Mouse (Mus musculus): Measurements from ENCODE around the gene Rab22a.
"Not testable (repeated sequence)": the region's sequence is repeated elsewhere in the genome, so short reads cannot be mapped to it uniquely, and the experiment has no call there.

The Rab22a gene

DNA sequence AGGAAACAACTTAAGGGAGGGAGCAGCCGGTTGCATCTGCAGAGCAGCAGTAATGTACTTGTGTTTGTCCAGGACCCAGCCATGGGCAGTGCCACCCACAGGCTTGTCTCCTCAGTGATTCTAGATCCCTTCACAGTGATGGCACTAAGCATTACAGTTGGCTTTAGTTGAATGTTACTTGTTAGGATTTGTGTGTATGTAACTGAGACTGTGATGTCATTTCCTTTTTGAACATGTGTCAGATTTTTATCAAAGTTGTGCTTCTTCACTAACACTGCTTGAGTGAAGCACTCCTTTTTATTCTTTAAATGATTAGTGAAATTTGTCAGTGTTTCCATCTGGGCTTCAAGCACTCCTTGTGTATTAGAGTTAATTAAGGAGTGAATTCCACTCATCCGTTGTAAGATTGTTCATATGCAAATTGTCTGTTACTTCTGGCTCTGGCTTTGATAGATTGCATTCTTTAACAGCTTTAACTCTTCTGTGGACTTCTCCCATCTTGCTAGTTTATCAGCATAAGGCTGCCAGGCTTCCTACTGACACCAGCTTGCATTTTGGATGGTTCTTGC is 12.9 kb downstream of the Rab22a start:
- DNase-seq, result no peak

GRCm38 (mm10) chr2:173673469-173673868 is 13.9 kb downstream of the Rab22a start:
- DNase-seq, result no peak

DNA sequence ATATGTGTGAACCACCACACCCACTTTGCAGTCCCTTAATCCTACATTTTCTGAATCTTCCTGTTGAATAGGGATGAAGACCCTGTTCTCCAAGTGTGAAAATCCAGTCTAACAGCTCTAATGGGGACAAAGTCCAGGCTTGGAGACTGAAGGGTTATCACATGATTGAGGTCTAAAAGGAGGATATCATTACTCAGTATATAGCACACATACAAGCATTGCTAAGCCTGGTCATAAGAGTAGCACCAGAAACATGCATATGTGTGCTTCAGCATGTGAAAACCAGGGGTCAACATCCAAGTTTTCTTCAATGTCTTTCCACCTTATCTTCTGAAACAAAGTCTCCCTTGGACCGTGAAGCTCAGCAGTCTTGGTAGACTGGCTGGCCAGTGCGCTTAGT is 19.0 kb downstream of the Rab22a start:
- no peak for DNase-seq

DNA sequence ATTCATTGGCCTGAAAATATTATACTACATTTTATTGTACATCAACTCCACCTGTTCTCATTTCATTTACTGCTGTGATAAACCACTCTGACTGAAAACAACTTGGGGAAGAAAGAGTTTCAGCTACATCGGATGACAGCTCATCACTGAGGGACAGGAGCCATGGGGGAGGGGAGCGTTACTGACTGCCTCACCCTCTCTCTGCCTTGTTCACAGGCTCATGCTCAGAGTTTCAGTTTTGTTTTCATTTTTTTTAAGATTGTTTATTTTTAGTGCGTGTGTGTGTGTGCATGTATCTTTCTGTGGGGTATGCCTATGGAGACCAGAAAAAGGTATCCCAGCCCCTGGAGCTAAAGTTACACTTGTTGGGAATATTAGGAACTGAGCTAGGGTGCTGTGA is 19.7 kb downstream of the Rab22a start:
- DNase-seq, result peak; percentile 34

DNA sequence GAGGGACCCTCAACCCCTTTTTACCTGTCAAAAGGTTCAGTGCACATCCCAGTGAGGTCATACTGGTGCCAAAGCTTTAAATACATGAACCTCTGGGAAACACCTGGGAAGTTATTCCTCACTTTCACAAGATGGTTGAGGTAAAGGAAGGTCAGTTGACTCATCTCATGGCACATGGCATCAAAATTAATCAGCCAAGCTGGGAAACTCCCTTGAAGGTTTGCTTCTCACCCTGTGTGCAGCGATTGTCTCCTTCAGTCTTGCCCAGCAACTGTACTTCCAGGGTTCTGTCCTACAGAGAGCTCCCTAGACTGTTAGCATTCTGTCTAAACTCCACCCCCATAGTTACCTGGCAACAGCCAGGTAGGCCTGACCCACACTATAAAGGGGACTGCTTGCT is 20.6 kb downstream of the Rab22a start:
- DNase-seq, result no peak

DNA sequence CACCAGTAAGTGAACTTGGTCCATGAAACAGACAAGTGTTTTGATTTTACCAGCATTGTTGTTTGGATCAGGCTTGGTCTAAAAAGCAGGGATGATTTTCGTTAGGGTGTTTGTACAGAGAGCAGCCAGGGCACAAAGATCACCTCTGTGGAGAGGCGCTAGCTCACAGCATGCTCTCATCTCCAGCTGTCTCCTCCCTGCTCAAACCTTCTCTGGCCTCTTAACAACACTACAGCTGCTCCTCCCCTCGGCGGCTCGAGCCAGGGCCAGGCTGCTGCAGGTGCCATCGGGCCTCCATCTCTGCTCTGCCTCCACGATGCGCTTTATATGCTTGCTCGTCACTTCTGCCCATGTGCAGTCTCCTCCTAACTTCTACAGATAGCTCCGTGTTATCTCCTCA is 23.2 kb downstream of the Rab22a start:
- no peak for DNase-seq

- no peak for DNase-seq
Measured at GRCm38 (mm10) chr2:173685781-173686361, 26.3 kb downstream of the Rab22a start.

GRCm38 (mm10) chr2:173687363-173687762 is 27.8 kb downstream of the Rab22a start:
- no peak for DNase-seq

GRCm38 (mm10) chr2:173689835-173690234 is 30.3 kb downstream of the Rab22a start:
- DNase-seq, result peak; percentile 34

- no peak for DNase-seq
Measured at GRCm38 (mm10) chr2:173691748-173692147, 32.2 kb downstream of the Rab22a start.

- peak; percentile 37 for DNase-seq
Measured at GRCm38 (mm10) chr2:173692693-173693092, 33.1 kb downstream of the Rab22a start.

DNA sequence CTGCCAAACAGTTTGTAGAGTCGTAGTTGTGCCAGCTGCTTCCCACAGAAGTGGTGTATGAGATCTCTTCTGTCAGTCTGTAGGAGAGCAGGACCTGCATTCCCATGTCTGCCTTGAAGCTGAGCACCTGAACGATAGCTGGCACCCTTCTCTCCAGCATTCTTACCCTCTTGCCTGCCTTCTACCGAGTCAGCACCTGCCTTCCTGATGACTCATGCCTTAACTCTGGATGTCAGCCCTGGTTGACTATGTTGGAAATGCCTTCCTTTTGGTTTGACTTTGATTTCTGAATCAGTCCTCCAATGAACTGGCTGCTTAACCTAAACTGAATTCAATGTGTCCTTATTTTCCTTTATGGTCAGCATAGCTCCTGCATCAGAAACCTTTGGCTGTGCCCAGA is 39.3 kb downstream of the Rab22a start:
- no peak for DNase-seq

DNA sequence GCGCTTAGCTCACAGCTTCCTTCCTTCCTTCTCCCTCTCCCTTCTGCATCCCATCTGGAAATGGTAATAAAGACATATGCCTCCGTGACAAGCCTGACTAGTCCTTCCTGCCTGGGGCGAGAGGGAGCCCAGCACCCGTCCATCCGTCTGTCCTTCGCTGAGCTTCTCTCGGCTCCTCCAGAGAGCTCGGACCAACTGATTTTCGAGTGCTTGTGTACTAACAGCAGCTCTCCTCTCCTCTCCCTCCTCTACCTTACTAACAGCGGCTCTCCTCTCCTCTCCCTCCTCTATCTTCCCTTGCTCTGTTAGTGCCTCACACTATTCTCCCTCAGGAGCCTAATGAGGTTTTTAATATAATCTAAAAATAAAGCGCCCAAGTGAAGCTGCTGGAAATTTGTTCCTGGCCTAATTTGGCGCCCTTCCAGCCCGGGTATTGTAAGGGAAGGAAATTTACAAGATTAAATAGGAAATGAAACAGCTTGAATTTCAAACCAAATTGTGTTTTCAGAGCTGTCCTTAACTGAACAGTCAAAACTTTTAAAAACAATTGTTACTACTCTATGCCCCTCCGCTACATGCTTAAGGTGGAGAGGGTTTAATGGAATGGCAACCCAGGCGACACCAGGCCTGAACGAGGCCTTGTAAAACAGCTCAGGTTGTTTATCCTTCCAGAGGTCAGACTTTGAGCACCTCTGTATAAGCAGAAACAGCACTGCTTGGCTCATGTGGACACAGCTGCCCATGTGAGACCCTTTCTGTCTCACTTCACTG is 42.7 kb downstream of the Rab22a start:
- peak; percentile 31 for DNase-seq

DNA sequence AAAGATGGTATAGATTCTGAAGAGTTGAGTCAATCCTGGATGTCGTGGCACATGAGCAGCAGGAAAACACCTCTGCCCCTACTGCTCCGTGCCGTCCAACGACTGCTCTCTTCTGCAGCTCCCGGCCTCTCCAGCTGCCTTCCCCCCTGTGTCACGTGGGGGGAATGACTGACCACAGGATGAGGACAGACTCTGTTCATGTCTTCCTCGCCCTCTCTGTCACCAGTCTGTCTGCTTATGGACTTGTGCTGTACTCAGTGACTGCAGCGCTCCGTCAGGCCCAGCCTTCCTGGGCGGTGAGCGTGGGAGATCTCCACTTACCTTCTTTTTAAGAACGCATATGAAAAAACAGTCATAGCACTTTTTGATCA is 43.3 kb downstream of the Rab22a start:
- DNase-seq, result no peak

GRCm38 (mm10) chr2:173705827-173706551 is 46.4 kb downstream of the Rab22a start:
- DNase-seq, result no peak

DNA sequence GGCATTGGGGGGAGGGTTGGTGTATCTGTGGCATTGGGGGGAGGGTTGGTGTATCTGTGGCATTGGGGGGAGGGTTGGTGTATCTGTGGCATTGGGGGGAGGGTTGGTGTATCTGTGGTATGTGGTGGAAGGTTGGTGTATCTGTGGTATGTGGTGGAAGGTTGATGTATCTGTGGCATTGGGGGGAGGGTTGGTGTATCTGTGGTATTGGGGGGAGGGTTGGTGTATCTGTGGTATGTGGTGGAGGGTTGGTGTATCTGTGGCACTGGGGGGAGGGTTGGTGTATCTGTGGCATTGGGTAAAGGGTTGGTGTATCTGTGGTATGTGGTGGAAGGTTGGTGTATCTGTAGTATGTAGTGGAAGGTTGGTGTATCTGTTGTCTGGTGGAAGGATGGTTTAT is 48.1 kb downstream of the Rab22a start:
- not testable (repeated sequence) for DNase-seq

DNA sequence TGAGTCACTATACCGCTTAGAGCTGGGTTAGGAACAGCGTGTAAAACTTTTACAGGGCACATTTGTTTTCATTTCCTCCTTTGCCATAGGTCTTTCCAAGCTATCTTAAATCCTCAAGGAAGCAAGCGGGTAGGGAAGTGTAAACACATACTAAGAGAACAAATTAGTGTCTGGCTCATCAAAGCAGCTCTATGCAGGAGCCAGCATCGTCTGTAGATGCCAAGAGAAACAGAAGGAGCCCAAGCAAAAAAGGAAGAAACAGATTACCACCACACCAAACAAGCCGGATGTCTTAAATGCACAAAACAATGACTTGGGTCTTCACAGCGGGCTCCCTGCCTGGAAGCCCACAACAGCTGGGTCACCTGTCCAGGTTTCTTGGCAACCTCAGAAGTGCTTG is 50.6 kb downstream of the Rab22a start:
- DNase-seq, result no peak

DNA sequence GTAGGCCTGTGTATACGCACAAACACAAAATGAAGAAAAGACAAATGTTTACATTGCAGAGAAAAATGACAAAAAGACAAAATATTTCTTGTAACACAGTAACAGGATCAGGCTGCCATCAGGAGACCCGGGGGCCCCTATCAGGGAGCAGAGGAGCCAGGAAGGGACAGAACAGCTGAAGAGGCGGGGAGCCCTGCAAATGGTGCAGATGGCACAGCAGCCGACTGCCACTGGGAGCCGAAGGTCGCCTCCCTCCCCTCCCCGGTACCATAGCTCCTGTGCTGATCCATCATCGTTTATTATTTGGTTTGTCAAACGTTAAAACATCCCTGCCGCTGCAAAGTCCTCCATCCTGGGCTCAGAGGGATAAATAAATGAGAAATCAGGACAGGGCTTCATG is 53.1 kb downstream of the Rab22a start:
- DNase-seq, result no peak

- no peak for DNase-seq
Measured at GRCm38 (mm10) chr2:173713241-173713640, 53.7 kb downstream of the Rab22a start.

GRCm38 (mm10) chr2:173714620-173715218 is 55.2 kb downstream of the Rab22a start:
- no peak for DNase-seq

DNA sequence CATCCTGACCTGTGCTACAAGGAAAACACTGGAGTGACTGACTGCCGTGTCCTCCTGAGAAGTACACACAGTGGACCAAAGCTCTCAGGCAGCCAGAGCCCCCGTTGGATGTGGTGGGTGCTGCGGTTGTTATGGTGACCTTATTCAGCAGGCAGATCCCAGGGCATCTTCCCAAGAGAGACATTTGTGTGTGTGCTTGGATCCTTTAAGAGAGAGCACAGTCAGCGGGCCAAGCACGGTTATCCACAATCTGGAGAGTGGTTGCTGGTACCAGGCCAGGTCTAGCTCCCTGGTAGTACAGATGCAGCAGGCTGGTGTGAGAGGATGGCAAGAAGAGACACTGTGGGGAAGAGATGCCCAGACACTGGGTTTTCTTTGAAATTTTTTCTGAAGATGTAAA is 57.4 kb downstream of the Rab22a start:
- no peak for DNase-seq

- DNase-seq, result not testable (repeated sequence)
Measured at GRCm38 (mm10) chr2:173719115-173719514, 59.6 kb downstream of the Rab22a start, which contains the start of gene 1700010B08Rik. TSS of gene 1700010B08Rik (plus strand) at chr2:173719415.

- DNase-seq, result no peak
Measured at GRCm38 (mm10) chr2:173722251-173722857, 62.8 kb downstream of the Rab22a start.

All from lung, postnatal 10 days (tissue).